Mouse (Mus musculus) thymus, postnatal 25 days (tissue): Measurements from ENCODE around the gene Stk33.
A peak's percentile ranks its signal among the peaks of the same experiment; 100 is the strongest.
"Not testable (repeated sequence)": the region's sequence is repeated elsewhere in the genome, so short reads cannot be mapped to it uniquely, and the experiment has no call there.

ENCODE experiments used
- DNase-seq: peaks from one replicate; pipeline ENCODE4 v3.0.0; 2022

Stk33 gene

DNA sequence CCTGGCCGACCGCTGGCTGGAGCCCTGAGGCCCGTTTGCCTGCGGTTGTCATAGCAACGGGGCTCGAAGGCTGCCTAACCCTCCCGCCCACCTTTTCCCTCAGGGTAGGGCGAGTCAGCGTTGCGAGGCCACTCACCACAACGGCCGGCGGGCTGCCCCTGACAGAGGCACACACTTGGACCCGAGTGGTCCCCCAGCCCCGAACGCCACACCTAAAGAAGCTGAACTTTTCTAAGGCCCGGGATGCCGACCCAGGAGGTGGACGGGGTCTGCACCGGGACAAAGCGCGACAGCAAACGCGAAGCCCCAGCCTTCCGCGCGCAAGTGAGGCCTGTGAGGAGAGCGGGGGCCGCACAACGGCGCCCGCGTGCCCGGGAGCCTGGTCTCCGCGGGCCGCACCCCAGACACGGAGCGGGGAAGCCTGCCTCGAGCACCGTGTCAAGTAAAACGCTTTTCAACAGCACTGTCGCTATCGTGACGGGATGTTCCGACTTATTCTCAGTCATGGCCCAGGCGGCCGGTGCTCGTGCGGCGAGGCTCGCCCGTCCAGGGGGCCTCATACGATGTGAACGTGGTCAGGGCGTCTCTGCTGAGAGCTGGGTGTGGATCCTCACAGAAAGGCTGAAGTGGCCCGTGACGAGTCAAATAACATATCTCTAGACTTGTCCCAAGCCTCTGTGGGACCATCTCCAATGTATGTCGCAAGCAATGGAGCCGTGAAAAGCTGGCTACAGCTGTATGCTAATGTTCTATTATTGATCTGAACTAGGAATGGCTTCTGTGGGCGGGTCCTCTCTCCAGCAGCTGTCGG, at the start of gene Stk33:
TSS of gene Stk33 (minus strand) at position 301 of the 811 bp plus-strand sequence.
- no peak for DNase-seq

DNA sequence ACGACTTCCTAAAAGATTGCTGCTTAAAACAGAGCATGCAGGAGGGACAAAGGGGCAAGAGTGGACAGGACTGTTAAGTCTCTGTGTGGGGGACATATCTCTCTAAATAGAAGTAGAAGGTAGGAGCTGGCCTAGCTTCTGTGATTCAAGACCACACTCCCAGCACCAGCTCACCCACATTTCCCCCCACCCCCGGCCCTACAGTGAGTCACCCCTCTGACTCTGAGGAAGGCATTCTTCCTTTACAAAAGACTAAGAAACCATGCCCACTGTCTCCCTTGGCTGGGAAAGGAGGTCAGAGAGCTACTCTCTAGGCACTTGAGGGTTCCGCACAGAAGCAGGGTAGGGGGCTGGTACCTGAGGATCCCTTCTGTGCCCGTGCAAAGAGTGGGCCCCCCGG, 45.3 kb upstream of the Stk33 start:
- no peak for DNase-seq

DNA sequence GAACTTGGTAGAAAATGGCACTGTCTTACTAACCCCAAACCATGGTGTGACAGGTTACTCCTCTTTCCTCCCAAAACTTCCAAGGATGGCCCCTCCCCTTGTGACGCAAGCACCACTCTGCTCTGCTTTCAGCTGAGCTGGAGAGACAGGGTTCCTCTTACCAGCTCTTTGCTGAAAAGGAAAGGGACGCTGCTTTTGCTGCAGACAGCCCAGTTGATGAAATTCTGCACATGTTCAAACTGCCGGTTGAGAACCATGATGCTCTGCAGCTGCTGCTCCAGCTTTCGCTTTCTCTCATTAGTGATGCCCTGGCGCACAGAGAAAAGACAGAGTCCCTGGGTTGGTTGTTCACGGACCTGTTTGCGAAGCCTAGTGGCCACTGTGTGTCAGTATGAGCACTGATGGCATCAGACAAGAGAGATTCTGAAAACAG, 41.9 kb upstream of the Stk33 start:
- peak; percentile 5 for DNase-seq

DNA sequence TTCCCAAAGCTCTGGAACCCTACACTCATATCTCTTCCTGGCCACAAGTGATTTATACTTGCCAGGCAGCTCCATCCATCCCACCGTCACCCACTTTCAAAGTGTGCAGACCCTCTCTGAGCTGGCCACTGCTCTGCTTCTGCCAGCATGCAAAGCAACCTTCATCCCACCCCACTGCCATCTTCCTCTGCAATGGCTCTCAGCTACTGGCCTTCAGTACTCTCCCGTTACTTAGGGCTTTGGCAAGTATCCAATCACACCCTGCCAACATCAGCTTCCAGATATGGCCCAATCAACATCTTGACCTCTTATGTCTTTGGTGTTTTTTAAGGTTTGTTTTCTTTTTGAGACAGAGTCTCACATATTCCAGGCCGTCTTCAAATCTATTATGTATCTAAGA, 39.0 kb upstream of the Stk33 start:
- no peak for DNase-seq

DNA sequence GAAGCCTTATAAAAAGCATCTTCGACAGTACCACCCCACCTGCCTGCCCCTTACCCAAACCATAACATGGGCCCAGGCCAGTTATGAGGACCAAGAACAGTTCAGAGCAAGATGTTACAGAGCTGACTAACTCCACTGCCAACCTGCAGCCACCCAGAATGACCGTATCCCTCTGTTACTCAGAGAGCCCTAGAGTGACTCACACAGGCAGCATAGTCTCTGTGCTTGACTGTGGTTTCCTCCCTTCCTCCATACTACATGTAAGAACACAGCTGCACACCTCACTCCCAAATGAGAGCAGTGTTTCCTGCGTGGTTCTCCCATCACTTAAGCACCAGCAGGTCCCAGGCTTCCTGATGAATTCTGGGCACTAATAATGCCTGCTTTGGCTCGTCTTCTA, 31.8 kb upstream of the Stk33 start:
- DNase-seq: no peak

DNA sequence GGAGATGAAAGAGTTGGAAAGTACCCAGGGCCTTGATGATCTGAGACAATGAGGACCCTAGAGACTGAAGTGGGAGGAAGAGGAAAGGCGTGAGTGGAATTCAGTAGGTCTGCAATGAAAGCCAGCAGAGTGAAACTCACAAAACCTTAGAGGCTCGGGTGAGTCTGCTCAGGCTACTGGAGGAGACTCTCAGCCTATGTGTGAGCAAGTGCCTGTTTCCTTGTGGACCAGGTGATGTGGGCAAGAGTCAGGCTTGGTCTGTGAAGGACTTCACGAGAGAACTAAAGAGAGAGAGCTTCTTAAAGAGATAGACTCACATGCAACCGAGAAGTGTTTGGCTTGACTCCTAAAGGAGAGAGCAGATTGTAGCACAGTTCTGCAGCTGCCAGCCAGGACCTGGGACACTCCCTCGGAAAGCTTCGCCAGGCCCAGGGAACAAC, 29.4 kb upstream of the Stk33 start:
- DNase-seq: no peak

DNA sequence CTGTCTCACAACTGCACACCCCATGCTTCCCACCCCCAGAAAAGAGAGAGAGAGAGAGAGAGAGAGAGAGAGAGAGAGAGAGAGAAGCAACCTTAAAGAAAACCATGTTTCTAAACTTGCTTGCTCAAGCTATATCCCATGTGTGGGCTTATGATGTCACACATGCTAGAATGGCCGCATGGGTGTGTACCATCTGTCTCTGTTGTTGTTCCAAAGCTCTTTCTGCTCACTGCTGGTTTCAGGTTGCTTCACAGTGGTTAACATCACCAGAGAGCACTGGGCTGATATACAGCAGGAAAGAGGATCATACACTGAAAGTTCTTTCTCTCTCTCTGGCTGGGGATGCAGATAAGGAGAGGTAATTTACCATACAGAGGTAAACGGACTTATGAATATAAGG, 28.7 kb upstream of the Stk33 start:
- no peak for DNase-seq

DNA sequence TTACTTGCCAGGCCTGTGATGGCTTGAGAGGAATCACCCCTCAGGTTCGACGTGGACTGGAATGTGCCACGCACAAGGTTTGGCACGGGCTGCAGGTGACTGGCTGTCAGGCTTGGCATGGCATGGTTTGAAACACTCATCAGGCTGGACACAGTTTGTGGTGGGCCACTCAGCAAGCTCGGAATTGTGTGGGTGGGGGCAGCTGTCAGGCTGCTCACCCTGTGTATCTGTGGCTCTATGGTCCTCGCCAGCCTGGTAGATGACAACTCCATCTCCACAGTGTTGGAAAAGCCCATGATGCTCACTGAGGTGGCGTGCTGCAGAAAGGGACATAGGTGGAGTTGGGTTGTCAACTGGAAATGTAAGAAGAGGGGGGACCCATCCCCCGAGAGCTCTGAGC, 21.8 kb upstream of the Stk33 start:
- DNase-seq: no peak

DNA sequence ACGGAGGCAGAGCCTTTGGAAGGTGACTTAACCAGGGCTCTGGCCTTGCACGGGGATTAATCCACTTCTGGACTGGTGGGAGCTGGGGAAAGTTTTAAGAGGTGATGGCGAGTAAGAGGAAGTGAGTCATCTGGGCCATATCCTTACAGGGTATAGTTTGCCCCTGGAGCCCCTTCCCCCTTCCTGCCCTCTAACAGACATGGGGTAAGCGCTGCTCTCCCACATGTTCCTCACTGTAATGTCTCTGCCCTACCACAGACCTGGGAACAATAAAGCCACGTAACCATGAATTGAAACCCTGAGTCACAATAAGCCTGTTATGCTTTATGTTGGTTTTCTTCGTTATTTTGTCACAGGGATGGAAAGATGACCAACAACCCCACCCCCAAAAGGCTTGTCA, 17.7 kb upstream of the Stk33 start:
- DNase-seq: no peak

DNA sequence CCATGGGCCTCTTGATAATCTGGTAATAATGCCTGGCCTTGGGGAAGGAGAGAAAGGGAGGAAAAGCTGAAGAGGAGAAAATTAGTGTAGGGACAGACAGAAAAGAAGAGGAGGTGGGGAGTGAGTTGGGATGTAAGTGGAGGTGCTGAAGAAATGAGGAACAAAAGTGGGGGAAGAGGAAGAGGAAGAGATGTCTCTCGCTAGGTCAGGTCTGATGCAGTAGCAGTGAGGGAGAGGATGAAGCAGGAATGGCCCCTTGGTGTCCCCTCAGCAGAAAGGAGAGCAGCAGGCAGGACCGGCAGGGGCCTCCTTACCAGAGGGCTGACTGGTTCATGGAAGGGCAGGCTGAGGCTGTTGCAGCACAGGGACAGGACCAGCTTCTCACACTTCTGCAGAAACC, 16.9 kb upstream of the Stk33 start:
- DNase-seq: no peak

DNA sequence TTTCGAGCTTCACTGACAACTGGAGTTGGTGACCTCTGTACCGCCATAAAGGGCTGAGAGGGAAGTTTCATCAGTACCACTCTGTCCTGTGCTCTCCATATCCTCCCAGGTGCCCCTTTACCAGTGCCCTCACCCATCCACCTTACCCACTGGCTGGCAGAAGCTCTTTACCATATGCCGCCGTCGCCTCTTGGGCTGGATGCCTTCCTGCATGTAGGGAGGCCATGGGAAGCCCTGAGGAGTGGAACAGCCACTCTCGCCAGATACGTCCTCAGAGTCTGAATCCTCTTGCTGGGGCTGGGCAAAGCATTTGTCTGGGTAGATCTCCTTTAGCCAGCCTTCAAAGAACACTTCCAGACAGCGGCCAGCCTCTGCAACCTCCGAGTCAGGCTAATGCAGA, 16.0 kb upstream of the Stk33 start:
- no peak for DNase-seq

DNA sequence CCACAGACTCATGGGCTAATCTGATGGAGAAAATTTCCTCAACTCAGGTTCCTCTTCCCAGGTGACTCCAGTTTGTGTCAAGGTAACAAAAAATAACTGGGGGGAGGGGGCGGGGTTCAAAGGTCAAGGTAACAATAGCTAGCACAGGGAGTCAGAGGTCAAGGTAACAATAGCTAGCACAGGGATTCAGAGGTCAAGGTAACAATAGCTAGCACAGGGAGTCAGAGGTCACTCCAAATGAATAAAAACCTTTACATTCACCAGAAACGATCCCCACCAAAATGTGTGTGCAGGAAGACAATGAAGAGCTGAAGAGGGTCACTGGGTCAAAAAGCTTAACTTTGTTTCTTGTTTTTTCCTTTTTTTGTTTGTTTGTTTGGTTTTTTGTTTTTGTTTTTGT, 9.2 kb upstream of the Stk33 start:
- DNase-seq: no peak

DNA sequence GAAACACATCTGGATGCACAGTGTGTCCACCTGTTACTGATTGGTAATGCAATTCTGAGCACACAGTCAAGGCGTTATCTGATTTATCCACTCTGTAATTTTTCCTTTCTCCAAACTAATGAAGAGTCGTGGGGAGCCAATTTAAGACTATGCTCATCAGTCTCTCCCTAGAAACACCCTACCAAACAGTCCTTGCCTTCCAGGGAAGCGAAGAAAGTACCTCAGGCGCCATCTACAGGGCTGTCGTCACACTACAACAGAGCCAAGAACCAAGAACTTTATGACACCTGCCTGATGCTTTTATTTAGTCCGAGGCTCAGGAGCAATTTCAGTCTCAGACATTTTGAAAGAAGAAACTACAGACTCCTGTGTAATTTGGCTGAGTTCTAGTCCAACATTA, 6.1 kb upstream of the Stk33 start:
- DNase-seq: peak; percentile 35

DNA sequence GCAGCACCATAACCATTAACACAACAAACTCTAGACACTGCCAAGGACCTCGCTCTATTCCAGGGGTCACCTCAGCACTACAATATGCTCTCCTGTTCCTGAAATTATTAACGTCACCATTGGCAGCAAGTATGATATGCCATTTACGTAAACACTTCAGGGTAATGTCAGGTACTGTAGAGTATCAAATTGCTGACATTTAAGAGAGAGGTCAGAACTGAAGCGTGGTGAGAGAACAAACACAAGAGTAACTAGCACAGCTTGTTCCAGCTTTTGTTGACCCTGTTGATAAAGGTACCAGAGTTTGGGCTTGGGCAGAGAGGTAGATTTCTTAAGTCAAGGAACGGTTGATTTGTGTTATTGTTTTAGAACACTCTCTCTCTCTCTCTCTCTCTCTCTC, 3.9 kb upstream of the Stk33 start:
- DNase-seq: no peak

DNA sequence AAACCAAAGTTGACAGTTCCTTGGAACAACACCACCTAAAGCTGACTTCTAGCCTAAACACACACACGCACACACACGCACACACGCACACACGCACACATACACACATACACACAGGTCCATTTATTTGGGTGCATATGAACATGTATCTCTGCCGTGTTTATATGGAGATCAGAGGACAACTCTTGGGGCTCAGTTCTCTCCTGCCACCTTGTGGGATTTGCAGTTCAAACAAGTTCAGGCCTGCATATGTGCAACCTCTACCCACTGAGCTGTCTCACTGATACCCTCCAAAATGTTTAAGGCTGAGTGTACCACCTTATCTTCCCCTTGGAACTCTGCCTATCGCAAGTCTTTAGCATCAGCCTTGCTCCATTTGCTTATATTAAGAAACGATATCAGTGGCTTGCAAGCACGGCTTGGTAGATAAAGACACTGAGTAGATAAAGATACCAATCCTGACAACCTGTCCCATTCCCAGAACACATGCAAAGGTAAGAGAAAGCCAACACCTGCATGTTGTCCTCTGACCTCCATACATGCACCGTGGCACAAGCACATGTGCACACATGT, 1.9 kb upstream of the Stk33 start:
- no peak for DNase-seq

DNA sequence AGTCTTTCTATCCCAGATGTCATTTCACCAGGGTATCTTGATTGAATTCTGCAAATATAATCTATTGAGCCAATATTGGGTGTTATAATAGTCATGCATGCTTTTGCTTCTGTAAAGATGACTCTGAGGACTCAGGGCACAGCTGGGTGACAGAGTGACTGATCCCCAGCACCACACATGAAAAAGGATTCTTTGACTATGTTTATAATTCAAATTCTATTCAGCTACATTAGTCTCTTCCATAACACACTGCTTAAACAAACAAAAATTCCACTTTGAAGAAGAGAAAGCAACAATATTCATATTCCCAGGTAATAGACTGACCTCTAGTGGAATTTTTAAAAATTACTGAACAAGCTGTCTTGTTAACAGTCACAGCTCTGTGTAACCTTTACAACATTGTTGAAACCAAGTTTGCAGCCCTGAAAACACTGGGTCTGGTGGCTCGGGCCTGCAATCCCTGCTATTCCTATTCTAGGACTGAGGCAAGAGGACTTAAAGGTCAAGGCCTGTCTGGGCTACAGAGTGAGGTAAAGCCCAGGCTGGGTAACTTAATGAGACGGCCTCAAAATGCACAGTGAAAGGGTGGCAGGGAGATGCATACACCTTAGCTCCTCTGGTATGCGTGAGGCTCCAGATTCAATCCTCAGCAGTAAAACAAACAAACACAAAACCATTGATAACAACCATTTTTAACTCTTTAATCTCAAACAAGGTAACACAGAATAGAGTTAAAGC, 14.3 kb downstream of the Stk33 start:
- no peak for DNase-seq

DNA sequence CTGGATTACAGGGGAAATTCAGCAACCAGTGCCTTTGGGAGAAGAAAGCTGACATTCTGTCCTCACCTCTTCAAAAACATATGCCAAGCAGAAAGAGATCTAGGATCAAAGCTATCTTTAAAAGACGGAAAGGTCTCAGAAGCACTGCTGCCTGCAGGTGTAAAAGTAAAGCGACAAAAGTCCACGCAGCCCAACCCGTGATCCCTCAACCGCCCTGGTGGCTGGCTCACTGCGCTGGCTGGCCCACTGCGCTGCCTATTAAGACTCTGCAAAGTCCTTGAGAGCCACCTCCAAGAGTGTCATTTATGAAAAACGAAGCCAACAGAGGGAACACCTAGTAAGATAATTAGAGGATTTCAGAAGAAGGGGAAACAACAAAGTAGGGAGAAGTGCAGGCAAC, 16.1 kb downstream of the Stk33 start:
- no peak for DNase-seq

DNA sequence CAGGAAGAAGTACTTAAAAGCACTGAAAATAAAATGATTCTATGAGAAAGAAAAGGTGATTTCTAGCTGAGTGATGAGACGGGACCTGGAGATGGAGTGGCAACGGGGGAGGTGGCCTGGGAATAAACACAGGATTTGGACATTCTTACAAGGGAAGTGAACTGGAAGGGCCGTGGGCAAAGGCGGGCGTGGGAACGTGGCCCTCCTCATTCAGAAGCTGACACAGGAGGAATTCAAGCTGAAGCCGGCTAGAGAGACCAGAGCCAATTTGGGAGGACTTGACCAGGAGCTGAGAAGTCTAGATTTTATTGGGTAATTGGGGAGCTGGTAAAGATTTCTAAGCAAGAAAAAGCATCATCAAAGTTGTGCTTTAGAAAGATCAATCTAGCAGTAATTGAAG, 33.4 kb downstream of the Stk33 start:
- DNase-seq: no peak

DNA sequence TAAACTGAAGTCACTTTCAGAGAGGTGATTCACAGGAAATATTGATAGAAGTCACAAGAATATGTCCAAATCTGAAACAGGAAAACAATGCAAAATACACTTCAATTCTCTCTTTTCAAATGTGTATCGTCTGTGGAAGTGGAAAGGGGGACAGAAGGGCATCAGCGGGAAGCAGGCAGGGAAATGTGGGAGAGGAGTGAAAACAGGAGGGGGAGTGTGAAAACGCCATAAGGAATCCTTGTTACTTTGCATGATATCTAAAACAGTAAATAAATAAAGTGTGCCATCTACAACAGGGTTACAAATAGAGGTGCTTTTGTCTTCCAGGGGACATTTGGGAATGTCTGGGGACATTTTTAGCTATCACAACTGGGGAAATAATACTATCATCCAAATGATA, 39.6 kb downstream of the Stk33 start:
- DNase-seq: no peak

DNA sequence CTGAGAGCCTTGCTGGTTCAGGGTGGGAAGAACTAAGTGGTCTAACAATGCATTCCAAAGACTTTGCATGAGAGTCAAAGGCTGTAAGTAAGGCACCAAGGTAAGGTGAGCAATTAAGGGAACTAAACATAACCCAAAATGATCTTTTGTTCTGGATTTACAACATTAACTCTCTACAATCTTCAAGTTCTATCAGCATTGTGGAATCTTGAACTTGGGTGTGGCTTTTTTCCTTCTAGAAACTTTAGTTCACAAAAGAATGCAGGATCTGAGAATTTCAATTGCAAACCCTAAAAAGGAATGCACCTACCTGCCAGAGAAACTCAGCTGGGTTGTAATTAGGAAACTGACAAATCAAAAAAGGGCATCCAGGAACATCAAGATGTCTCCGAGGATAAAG, 57.8 kb downstream of the Stk33 start:
- no peak for DNase-seq

DNA sequence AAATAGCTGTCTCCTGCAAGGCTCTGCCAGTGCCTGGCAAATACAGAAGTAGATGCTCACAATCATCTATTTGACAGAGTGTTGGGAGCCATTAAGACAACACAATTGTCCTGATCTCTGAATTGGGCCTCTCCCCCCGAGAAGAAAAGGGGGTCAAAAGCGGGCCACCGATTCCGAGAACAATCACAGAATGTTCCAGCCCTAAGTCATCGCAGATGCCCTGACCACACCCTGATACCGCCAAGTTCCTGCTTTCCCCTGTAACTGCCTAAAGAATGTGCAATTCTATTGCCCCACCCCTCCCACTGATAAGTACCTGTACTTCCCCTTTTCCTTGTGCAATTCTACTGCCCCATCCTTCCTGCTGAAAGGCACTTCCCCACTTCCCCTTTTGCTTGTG, 65.3 kb downstream of the Stk33 start:
- DNase-seq: not testable (repeated sequence)

DNA sequence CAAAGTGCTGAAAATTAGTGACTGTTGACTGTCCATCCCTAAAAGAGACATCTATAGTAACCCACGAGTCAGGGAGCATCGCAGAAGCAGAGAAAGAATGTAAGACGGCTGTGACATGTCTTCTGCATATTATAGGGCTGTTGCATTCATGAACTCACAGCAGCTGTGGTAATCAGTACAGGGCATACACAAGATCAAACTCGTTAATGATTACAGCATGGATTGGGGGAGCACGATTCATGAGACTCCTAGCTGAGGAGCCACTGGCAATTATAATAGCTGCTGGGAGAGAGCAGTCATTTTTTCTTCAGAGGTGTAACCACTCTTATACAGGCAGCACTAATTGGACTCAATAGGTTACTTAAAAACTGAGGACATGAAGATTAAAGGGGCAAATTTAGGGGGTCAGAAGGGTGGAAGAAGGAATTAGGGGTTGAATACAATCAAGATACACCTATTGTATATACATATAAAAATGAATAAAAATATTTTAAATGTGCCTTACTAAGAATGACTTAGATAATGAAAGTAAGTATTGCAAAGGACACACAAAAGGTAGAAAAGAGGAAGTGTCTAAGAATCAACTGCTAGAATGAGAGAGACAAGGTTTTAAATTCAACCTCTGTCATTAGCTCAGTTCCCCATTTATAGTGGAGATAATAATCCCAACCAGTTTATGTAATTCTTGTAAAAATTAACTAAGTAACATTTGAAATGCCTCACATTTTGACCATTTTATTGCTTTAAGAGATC, 80.3 kb downstream of the Stk33 start:
- DNase-seq: no peak

DNA sequence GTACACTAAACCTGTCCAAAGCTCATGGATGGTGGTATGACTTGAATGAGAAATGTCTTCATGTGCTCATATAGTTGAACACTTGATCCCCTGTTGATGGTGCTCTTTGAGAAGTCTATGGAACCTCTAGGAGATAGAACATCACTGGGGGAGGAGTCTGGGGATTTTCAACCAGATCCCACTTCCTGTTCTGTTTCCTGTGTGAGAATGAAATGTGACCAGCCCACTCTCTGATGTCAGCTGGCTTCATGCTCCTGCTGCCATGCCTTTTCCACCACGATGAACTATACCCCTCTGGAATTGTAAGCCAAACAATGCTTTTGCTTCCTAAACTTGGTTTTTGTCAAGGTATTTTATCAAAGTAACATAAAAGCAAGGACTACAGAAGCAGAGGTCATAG, 81.0 kb downstream of the Stk33 start:
- DNase-seq: no peak
